Mouse (Mus musculus): ENCODE results near the gene Gm10719.
"Not testable (repeated sequence)": the region's sequence is repeated elsewhere in the genome, so short reads cannot be mapped to it uniquely, and the experiment has no call there.

The Gm10719 gene

DNA sequence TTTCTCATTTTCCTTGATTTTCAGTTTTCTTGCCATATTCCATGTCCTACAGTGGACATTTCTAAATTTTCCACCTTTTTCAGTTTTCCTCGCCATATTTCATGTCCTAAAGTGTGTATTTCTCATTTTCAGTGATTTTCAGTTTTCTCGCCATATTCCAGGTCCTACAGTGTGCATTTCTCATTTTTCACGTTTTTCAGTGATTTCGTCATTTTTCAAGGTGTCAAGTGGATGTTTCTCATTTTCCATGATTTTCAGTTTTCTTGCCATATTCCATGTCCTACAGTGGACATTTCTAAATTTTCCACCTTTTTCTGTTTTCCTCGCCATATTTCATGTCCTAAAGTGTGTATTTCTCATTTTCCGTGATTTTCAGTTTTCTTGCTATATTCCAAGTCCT, 8.4 kb downstream of the Gm10719 start:
- DNase-seq (ENCODE audit: low read depth, low spot score) = not testable (repeated sequence)

DNA sequence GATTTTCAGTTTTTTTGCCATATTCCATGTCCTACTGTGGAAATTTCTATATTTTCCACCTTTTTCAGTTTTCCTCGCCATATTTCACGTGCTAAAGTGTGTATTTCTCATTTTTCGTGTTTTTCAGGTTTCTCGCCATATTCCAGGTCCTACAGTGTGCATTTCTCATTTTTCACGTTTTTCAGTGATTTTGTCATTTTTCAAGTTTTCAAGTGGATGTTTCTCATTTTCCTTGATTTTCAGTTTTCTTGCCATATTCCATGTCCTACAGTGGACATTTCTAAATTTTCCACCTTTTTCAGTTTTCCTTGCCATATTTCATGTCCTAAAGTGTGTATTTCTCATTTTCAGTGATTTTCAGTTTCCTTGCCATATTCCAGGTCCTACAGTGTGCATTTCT, 8.9 kb downstream of the Gm10719 start:
- DNase-seq (ENCODE audit: low read depth, low spot score) = not testable (repeated sequence)

DNA sequence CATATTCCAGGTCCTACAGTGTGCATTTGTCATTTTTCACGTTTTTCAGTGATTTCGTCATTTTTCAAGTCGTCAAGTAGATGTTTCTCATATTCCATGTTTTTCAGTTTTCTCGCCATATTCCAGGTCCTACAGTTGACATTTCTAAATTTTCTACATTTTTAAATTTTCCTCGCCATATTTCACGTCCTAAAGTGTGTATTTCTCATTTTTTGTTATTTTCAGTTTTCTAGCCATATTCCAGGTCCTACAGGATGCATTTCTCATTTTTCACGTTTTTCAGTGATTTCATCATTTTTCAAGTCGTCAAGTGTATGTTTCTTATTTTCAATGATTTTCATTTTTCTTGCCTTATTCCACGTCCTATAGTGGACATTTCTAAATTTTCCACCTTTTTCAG, 9.5 kb downstream of the Gm10719 start:
- not testable (repeated sequence) for DNase-seq (ENCODE audit: low read depth, low spot score)

DNA sequence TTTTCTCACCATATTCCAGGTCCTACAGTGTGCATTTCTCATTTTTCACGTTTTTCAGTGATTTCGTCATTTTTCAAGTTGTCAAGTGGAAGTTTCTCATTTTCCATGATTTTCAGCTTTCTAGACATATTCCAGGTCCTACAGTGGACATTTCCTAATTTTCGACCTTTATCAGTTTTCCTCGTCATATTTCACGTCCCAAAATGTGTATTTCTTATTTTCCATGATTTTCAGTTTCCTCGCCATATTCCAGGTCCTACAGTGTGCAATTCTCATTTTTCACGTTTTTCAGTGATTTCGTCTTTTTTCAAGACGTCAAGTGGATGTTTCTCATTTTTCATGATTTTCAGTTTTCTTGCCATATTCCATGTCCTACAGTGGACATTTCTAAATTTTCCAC, 10.0 kb downstream of the Gm10719 start:
- DNase-seq (ENCODE audit: low read depth, low spot score) = peak; percentile 50

DNA sequence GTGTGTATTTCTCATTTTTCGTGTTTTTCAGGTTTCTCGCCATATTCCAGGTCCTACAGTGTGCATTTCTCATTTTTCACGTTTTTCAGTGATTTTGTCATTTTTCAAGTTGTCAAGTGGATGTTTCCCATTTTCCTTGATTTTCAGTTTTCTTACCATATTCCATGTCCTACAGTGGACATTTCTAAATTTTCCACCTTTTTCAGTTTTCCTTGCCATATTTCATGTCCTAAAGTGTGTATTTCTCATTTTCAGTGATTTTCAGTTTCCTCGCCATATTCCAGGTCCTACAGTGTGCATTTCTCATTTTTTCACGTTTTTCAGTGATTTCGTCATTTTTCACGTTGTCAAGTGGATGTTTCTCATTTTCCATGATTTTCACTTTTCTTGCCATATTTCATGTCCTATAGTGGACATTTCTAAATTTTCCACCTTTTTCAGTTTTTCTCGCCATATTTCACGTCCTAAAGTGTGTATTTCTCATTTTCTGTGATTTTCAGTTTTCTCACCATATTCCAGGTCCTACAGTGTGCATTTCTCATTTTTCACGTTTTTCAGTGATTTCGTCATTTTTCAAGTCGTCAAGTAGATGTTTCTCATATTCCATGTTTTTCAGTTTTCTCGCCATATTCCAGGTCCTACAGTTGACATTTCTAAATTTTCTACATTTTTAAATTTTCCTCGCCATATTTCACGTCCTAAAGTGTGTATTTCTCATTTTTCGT, 12.2 kb downstream of the Gm10719 start:
- not testable (repeated sequence) for DNase-seq (ENCODE audit: low read depth, low spot score)

DNA sequence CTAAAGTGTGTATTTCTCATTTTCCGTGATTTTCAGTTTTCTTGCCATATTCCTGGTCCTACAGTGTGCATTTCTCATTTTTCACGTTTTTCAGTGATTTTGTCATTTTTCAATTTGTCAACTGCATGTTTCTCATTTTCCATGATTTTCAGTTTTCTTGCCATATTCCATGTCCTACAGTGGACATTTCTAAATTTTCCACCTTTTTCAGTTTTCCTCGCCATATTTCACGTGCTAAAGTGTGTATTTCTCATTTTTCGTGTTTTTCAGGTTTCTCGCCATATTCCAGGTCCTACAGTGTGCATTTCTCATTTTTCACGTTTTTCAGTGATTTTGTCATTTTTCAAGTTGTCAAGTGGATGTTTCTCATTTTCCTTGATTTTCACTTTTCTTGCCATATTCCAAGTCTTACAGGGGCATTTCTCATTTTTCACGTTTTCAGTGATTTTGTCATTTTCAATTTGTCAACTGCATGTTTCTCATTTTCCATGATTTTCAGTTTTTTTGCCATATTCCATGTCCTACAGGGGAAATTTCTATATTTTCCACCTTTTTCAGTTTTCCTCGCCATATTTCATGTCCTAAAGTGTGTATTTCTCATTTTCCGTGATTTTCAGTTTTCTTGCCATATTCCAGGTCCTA, 13.6 kb downstream of the Gm10719 start:
- DNase-seq (ENCODE audit: low read depth, low spot score) = peak; percentile 83

DNA sequence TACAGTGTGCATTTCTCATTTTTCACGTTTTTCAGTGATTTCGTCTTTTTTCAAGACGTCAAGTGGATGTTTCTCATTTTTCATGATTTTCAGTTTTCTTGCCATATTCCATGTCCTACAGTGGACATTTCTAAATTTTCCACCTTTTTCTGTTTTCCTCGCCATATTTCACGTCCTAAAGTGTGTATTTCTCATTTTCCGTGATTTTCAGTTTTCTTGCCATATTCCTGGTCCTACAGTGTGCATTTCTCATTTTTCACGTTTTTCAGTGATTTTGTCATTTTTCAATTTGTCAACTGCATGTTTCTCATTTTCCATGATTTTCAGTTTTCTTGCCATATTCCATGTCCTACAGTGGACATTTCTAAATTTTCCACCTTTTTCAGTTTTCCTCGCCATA, 17.1 kb downstream of the Gm10719 start, which contains the start of gene Gm17535:
TSS of gene Gm17535 (plus strand) at position 301 of the 400 bp plus-strand sequence.
- DNase-seq (ENCODE audit: low read depth, low spot score) = not testable (repeated sequence)

DNA sequence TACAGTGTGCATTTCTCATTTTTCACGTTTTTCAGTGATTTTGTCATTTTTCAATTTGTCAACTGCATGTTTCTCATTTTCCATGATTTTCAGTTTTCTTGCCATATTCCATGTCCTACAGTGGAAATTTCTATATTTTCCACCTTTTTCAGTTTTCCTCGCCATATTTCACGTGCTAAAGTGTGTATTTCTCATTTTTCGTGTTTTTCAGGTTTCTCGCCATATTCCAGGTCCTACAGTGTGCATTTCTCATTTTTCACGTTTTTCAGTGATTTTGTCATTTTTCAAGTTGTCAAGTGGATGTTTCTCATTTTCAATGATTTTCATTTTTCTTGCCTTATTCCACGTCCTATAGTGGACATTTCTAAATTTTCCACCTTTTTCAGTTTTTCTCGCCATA, 19.4 kb downstream of the Gm10719 start, which contains the start of gene Gm10715:
TSS of gene Gm10715 (plus strand) at position 301 of the 400 bp plus-strand sequence.
- not testable (repeated sequence) for DNase-seq (ENCODE audit: low read depth, low spot score)

DNA sequence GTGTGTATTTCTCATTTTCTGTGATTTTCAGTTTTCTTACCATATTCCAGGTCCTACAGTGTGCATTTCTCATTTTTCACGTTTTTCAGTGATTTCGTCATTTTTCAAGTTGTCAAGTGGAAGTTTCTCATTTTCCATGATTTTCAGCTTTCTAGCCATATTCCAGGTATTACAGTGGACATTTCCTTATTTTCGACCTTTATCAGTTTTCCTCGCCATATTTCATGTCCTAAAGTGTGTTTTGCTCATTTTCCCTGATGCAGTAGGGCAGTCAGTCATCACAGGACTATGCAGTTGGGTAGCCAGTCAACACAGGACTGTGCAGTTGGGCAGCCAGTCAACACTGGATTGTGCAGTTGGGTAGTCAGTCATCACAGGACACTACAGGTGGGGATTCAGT, 21.0 kb downstream of the Gm10719 start:
- DNase-seq (ENCODE audit: low read depth, low spot score) = peak; percentile 6
